Mouse (Mus musculus): ENCODE results near the gene Aebp2. TPM values are rescaled to one million over a fixed set of nuclear protein-coding genes. Genes with fewer than 3 reads are reported as not detected.

Gene Aebp2
- polyA plus RNA-seq, 1 experiment from 2014 or later = 7.7 TPM

DNA sequence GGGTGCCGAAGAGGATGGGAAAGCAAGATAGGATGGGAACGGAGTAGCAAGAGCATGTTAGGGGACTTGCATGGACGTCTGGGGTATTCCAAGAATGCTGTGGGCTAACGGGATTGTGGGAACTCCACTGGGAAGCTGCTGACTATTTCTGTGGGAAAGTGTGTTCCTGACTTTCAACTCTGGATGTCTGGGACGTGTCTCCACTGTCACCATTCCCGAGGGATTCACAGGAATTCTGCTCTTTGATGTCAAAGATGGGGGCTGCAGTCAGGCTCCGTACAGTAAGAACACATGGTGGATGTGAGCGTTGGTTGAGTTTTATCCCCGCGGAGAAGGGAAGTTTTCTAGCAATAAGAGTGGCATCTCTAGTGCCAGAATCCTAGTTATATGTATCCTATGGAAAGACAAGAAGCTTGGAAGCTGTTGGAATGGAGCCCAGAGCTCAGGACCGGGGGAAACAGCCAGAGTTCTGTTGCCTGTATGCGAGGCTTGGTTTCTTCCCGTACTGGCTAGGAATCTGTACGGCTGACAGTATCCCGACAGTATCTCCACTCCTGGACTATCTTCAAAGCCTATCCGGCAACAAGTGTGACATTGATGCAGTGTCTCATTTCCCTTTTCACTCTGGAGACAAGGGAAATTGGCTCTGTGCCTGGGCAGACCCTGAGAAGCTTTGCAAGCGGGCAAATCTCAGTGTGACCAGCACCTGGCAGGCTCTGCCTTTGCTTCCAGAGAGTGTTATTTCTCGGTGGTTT, 44.2 kb downstream of the Aebp2 start:
- ATAC-seq = peak; percentile 74
- peak overlapping the region; percentile 25; the same call in 1 of the 2 replicates for H3K4me2 ChIP-seq (ENCODE audit: low read length)
- H3K27me3 ChIP-seq (replicated peaks; ENCODE audit: control insufficient read depth, insufficient read depth, low read length) = no peaks in the 10 kb centered on the region
- peak; percentile 88 for DNase-seq (ENCODE audit: low spot score)
- 40% methylated on average over 18 of the region's 18 CpGs for WGBS
- H3K4me1 ChIP-seq (ENCODE audit: control insufficient read depth, insufficient read depth, low read length) = peaks cover 8% of the 10 kb centered on the region
- peak overlapping the region; percentile 21; the same call in 1 of the 2 replicates for H3K27ac ChIP-seq (ENCODE audit: low read depth, low read length)
- H3K9ac ChIP-seq (ENCODE audit: low read length) = peak overlapping the region; percentile 13; the same call in 1 of the 2 replicates
- no peaks in the 10 kb centered on the region for H3K9me3 ChIP-seq (replicated peaks; ENCODE audit: control insufficient read depth, low read length)
- no peaks in the 10 kb centered on the region for H3K36me3 ChIP-seq (ENCODE audit: control insufficient read depth, insufficient read depth, low read length)
- no peak overlapping the region for H3K4me3 ChIP-seq (ENCODE audit: low read depth, low read length)

DNA sequence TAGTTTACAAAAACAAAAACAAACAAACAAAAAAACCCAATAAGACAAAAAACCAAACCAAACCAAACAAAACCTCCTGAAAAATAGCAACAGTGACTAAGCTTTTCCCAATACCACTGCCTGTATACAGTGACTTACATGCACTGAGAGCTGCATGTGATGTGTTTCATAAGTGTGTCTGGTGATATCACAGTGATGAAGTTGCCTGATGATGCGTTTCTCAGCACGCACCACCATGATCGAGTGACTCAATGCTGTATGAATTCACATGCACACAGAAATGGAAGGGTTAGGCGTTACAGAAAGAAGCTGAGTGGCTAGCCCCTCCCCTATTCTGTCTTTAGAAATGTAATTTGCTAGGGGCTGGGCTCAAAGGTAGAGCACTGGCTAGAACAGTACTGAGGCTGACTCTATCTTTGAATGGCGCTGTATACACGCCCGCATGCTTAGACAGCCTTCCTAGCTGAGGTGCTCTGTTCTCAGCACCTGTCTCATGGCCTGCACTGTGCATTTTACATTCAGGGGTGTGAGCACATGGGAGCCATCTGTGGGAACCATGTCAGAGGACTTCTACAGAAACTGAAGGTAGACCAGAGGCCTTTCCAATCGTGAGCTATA, 44.9 kb downstream of the Aebp2 start:
- H3K9me3 ChIP-seq (replicated peaks; ENCODE audit: control insufficient read depth, low read length) = no peaks in the 10 kb centered on the region
- peaks cover 8% of the 10 kb centered on the region for H3K4me1 ChIP-seq (ENCODE audit: control insufficient read depth, insufficient read depth, low read length)
- H3K27ac ChIP-seq (ENCODE audit: low read depth, low read length) = peak overlapping the region; percentile 33; the same call in 1 of the 2 replicates
- H3K36me3 ChIP-seq (ENCODE audit: control insufficient read depth, insufficient read depth, low read length) = no peaks in the 10 kb centered on the region
- no peak for DNase-seq (ENCODE audit: low spot score)
- no peak overlapping the region for H3K4me3 ChIP-seq (ENCODE audit: low read depth, low read length)
- no peaks in the 10 kb centered on the region for H3K27me3 ChIP-seq (replicated peaks; ENCODE audit: control insufficient read depth, insufficient read depth, low read length)
- WGBS = 82% methylated on average over 8 of the region's 8 CpGs
- no peak overlapping the region for H3K9ac ChIP-seq (ENCODE audit: low read length)
- no peak overlapping the region for H3K4me2 ChIP-seq (ENCODE audit: low read length)
- peak; percentile 45 for ATAC-seq

DNA sequence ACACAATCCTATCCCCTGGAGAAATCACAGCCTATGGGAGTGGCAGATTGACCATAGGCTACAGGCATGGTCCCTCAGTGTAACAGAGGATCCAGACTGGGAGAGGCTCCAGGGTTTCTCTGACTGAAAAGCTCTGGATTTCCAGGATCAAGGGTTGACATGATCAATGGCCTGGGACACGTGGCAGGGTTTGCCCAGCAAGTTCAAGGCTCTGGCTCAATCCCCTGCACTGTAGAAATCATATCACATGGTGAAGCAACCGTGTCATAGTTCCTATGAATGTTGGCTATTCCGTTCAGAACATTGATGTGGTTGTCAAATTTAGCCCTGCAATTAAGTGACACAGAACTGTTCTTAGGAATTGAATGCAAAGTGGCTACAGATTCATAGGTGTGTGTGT, 52.0 kb downstream of the Aebp2 start:
- Histone ChIP-seq H3K36me3 (ENCODE audit: control insufficient read depth, insufficient read depth, low read length) (no peaks in the 10 kb centered on the region), H3K9me3 (replicated peaks; ENCODE audit: control insufficient read depth, low read length) (no peaks in the 10 kb centered on the region), H3K4me3 (ENCODE audit: low read depth, low read length) (no peak overlapping the region), H3K4me2 (ENCODE audit: low read length) (no peak overlapping the region), H3K9ac (ENCODE audit: low read length) (no peak overlapping the region), H3K4me1 (ENCODE audit: control insufficient read depth, insufficient read depth, low read length) (peaks cover 13% of the 10 kb centered on the region), H3K27ac (ENCODE audit: low read depth, low read length) (no peak overlapping the region), H3K27me3 (replicated peaks; ENCODE audit: control insufficient read depth, insufficient read depth, low read length) (no peaks in the 10 kb centered on the region)
- ATAC-seq (no peak), DNase-seq (ENCODE audit: low spot score) (no peak)
- 77% methylated on average over 3 of the region's 3 CpGs for WGBS

DNA sequence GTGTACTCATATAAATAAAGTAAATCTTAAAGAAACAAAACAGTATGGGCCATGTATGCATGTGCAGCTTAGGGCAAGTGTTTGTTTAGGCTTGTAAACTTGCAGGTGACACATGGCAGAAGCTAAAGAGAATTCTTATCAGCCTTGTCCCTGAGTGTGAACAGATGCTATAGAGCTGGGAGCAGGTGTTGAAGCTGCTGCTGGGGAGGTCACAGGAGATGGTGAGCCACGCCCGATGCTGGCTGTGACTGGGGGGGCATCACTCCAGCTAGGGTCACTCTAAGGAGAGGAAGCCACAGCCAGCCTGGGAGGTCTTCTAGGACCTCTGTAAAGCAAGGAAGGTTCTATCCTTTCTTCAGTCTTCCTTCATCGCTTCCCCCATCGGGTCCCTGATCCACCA, 53.6 kb downstream of the Aebp2 start:
- Histone ChIP-seq H3K36me3 (ENCODE audit: control insufficient read depth, insufficient read depth, low read length) (no peaks in the 10 kb centered on the region), H3K9ac (ENCODE audit: low read length) (no peak overlapping the region), H3K4me2 (ENCODE audit: low read length) (no peak overlapping the region), H3K4me3 (ENCODE audit: low read depth, low read length) (no peak overlapping the region), H3K4me1 (ENCODE audit: control insufficient read depth, insufficient read depth, low read length) (peaks cover 13% of the 10 kb centered on the region), H3K27ac (ENCODE audit: low read depth, low read length) (no peak overlapping the region), H3K9me3 (replicated peaks; ENCODE audit: control insufficient read depth, low read length) (no peaks in the 10 kb centered on the region), H3K27me3 (replicated peaks; ENCODE audit: control insufficient read depth, insufficient read depth, low read length) (no peaks in the 10 kb centered on the region)
- WGBS = 94% methylated on average over 4 of the region's 4 CpGs
- no peak for ATAC-seq
- DNase-seq (ENCODE audit: low spot score) = no peak

DNA sequence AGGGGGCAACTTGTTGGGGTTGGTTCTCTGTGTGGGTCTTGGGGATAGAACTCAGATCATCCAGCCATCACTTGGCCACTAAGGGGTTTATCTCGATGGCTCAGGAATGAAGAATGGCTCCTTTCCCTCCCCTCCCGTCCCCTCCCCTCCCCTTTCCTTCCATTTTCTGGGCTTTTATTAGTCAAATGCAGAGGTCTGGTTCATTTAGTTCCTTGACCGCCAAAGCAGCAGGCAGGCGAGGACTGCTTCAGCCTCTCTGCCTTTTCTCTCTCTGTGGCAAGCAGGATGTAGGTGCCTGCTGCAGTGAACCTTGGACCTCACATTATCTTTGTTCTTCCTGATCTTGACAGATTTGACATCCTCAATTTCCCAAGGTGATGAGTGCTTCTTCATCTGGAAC, 54.6 kb downstream of the Aebp2 start:
- WGBS = 16% methylated on average over 4 of the region's 4 CpGs
- H3K4me2 ChIP-seq (ENCODE audit: low read length) = no peak overlapping the region
- H3K9me3 ChIP-seq (replicated peaks; ENCODE audit: control insufficient read depth, low read length) = no peaks in the 10 kb centered on the region
- no peak for DNase-seq (ENCODE audit: low spot score)
- no peaks in the 10 kb centered on the region for H3K36me3 ChIP-seq (ENCODE audit: control insufficient read depth, insufficient read depth, low read length)
- H3K27me3 ChIP-seq (replicated peaks; ENCODE audit: control insufficient read depth, insufficient read depth, low read length) = no peaks in the 10 kb centered on the region
- H3K4me3 ChIP-seq (ENCODE audit: low read depth, low read length) = no peak overlapping the region
- H3K4me1 ChIP-seq (ENCODE audit: control insufficient read depth, insufficient read depth, low read length) = peaks cover 13% of the 10 kb centered on the region
- H3K27ac ChIP-seq (ENCODE audit: low read depth, low read length) = no peak overlapping the region
- no peak for ATAC-seq
- H3K9ac ChIP-seq (ENCODE audit: low read length) = no peak overlapping the region

DNA sequence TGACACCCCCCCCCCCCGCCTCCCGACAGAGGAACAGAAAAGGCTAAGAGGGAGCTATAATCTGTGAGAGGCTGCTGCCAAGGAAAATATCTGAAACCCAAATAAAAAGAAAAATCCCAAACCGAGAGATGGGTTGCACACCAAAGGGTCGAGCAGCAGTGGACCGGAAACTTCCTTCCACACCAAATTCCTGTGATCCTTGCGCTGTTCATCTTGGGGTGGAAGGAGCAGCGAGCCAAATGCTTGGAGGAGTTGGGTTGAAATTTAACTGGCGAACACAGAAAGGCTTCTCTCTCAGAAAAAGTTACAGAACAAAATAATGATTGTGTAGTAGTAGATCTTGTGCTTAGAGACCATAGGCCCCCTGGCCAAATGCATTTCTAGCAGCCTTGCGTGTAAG, 55.5 kb downstream of the Aebp2 start:
- H3K4me3 ChIP-seq (ENCODE audit: low read depth, low read length) = no peak overlapping the region
- 74% methylated on average over 9 of the region's 9 CpGs for WGBS
- H3K27ac ChIP-seq (ENCODE audit: low read depth, low read length) = no peak overlapping the region
- H3K9me3 ChIP-seq (replicated peaks; ENCODE audit: control insufficient read depth, low read length) = no peaks in the 10 kb centered on the region
- DNase-seq (ENCODE audit: low spot score) = no peak
- no peak for ATAC-seq
- H3K9ac ChIP-seq (ENCODE audit: low read length) = no peak overlapping the region
- no peaks in the 10 kb centered on the region for H3K27me3 ChIP-seq (replicated peaks; ENCODE audit: control insufficient read depth, insufficient read depth, low read length)
- H3K4me2 ChIP-seq (ENCODE audit: low read length) = no peak overlapping the region
- H3K36me3 ChIP-seq (ENCODE audit: control insufficient read depth, insufficient read depth, low read length) = no peaks in the 10 kb centered on the region
- peaks cover 13% of the 10 kb centered on the region for H3K4me1 ChIP-seq (ENCODE audit: control insufficient read depth, insufficient read depth, low read length)

DNA sequence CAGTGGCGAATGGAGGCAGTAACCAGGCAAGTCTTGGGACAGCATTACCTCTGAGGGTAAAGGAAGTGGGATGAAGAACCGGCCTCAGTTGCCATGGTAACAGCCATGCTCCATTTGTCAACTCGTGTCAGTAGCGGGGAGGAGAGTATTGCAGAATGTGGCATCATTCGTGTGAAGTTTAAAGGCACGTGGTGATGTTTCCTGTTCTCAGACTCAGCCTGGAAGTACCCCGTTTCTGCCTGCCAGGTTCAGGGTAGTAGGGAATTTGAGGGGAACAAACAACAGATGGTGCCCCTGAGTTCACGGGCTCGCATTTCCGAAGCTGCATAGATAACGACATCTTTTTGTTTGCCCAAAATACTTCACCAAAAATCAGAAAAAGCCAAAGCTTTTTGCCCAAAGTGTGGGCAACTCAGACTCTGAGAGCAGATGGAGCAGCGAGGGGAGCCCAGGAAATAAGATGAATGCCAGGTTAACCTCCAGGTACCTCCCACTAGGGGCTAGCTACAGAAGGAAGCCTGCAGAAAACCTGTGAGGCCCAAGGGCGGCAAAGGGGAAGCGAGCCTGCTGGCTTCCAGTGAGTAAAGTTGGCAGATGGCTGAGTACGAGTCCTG, 56.3 kb downstream of the Aebp2 start:
- 19% methylated on average over 15 of the region's 15 CpGs for WGBS
- H3K4me1 ChIP-seq (ENCODE audit: control insufficient read depth, insufficient read depth, low read length) = peaks cover 13% of the 10 kb centered on the region
- peak; percentile 76 for ATAC-seq
- no peaks in the 10 kb centered on the region for H3K27me3 ChIP-seq (replicated peaks; ENCODE audit: control insufficient read depth, insufficient read depth, low read length)
- no peaks in the 10 kb centered on the region for H3K9me3 ChIP-seq (replicated peaks; ENCODE audit: control insufficient read depth, low read length)
- peak; percentile 80 for DNase-seq (ENCODE audit: low spot score)
- peak overlapping the region; percentile 28 for H3K4me2 ChIP-seq (ENCODE audit: low read length)
- no peak overlapping the region for H3K27ac ChIP-seq (ENCODE audit: low read depth, low read length)
- H3K4me3 ChIP-seq (ENCODE audit: low read depth, low read length) = no peak overlapping the region
- no peak overlapping the region for H3K9ac ChIP-seq (ENCODE audit: low read length)
- H3K36me3 ChIP-seq (ENCODE audit: control insufficient read depth, insufficient read depth, low read length) = no peaks in the 10 kb centered on the region

DNA sequence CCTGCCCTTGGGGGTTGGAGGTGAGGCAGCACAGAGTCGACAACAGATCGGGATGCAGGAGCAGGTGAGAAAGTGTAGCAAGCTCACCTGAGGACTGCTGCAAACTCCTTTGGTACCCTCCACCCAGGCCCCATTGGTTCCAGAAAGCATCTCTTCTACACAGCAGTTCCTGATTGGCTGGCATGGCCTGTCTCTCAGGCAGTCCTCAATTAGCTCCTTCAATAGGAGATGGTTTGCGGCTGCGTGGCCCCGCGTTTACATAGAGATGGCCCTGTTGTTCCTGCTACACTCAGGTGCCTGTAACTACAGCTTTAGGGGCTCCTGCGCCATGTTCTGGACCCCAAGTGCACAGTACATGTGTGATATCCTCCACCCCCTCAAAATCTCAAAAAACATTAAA, 58.2 kb downstream of the Aebp2 start:
- Histone ChIP-seq H3K4me2 (ENCODE audit: low read length) (no peak overlapping the region), H3K4me1 (ENCODE audit: control insufficient read depth, insufficient read depth, low read length) (peaks cover 13% of the 10 kb centered on the region), H3K9ac (ENCODE audit: low read length) (no peak overlapping the region), H3K27me3 (replicated peaks; ENCODE audit: control insufficient read depth, insufficient read depth, low read length) (no peaks in the 10 kb centered on the region), H3K4me3 (ENCODE audit: low read depth, low read length) (no peak overlapping the region), H3K27ac (ENCODE audit: low read depth, low read length) (no peak overlapping the region), H3K36me3 (ENCODE audit: control insufficient read depth, insufficient read depth, low read length) (no peaks in the 10 kb centered on the region), H3K9me3 (replicated peaks; ENCODE audit: control insufficient read depth, low read length) (no peaks in the 10 kb centered on the region)
- DNase-seq (ENCODE audit: low spot score) (no peak), ATAC-seq (no peak)
- WGBS = 39% methylated on average over 7 of the region's 7 CpGs

DNA sequence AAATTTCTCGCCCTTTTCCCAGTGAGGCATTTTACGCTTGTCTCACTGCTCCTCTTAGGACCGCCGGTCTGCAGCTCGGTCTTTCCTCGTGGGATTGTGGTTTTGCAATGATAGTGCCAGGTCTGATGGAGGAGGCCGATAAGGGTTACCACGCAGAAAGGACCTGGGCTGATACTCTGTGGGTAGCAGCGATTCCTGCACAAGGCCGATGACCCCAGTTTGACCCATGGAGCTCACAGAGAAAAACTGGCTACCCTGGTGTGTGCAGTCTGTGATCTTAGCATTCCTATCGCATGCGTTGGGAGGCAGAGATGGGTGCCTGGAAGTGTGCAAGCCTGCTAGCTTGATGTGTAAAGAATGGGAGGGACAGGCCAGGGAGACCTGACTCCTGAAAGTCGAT, 60.4 kb downstream of the Aebp2 start:
- no peaks in the 10 kb centered on the region for H3K9me3 ChIP-seq (replicated peaks; ENCODE audit: control insufficient read depth, low read length)
- H3K4me3 ChIP-seq (ENCODE audit: low read depth, low read length) = no peak overlapping the region
- no peaks in the 10 kb centered on the region for H3K27me3 ChIP-seq (replicated peaks; ENCODE audit: control insufficient read depth, insufficient read depth, low read length)
- H3K4me2 ChIP-seq (ENCODE audit: low read length) = no peak overlapping the region
- H3K9ac ChIP-seq (ENCODE audit: low read length) = no peak overlapping the region
- no peak for ATAC-seq
- no peak overlapping the region for H3K27ac ChIP-seq (ENCODE audit: low read depth, low read length)
- DNase-seq (ENCODE audit: low spot score) = no peak
- H3K4me1 ChIP-seq (ENCODE audit: control insufficient read depth, insufficient read depth, low read length) = peaks cover 13% of the 10 kb centered on the region
- WGBS = 63% methylated on average over 13 of the region's 13 CpGs
- H3K36me3 ChIP-seq (ENCODE audit: control insufficient read depth, insufficient read depth, low read length) = no peaks in the 10 kb centered on the region

All from forebrain, embryonic 14.5 days (tissue).